Mouse (Mus musculus): ENCODE measurements around the gene Grm5.

The Grm5 gene
- long read RNA-seq, experiment 1: 0 reads
- long read RNA-seq, experiment 2: 0 reads

- intact Hi-C loops (cut with DNase I): no loop called here
Measured at GRCm38 (mm10) chr7:87583868-87584267, at the start of gene Grm5. Gene Grm5 (plus strand): TSS chr7:87584168.

GRCm38 (mm10) chr7:87539031-87539430 is 44.9 kb upstream of the Grm5 start:
- intact Hi-C loops (cut with DNase I): no loop called here

GRCm38 (mm10) chr7:87565300-87565699 is 18.7 kb upstream of the Grm5 start:
- intact Hi-C loops (cut with DNase I): loop anchor here (10.0 kb wide), 2 partner anchors 150 to 450 kb away; no protein-coding TSS in a partner anchor

GRCm38 (mm10) chr7:87566476-87566875 is 17.5 kb upstream of the Grm5 start:
- intact Hi-C loops (cut with DNase I): loop anchor here (10.0 kb wide), 2 partner anchors 152 to 452 kb away; no protein-coding TSS in a partner anchor

- intact Hi-C loops (cut with DNase I): no loop called here
Measured at GRCm38 (mm10) chr7:87584281-87584701, 323 bp downstream of the Grm5 start.

GRCm38 (mm10) chr7:87586271-87586937 is 2.4 kb downstream of the Grm5 start:
- intact Hi-C loops (cut with DNase I): no loop called here

GRCm38 (mm10) chr7:87587976-87588375 is 4.0 kb downstream of the Grm5 start:
- intact Hi-C loops (cut with DNase I): no loop called here

GRCm38 (mm10) chr7:87626251-87626650 is 42.3 kb downstream of the Grm5 start:
- intact Hi-C loops (cut with DNase I): no loop called here

- intact Hi-C loops (cut with DNase I): no loop called here
Measured at GRCm38 (mm10) chr7:87635530-87635929, 51.6 kb downstream of the Grm5 start.

GRCm38 (mm10) chr7:87650610-87651009 is 66.6 kb downstream of the Grm5 start:
- intact Hi-C loops (cut with DNase I): no loop called here

- intact Hi-C loops (cut with DNase I): no loop called here
Measured at GRCm38 (mm10) chr7:87661794-87662193, 77.8 kb downstream of the Grm5 start.

- intact Hi-C loops (cut with DNase I): no loop called here
Measured at GRCm38 (mm10) chr7:87664041-87664440, 80.1 kb downstream of the Grm5 start.

- intact Hi-C loops (cut with DNase I): no loop called here
Measured at GRCm38 (mm10) chr7:87716393-87716792, 132.4 kb downstream of the Grm5 start.

- intact Hi-C loops (cut with DNase I): no loop called here
Measured at GRCm38 (mm10) chr7:87718631-87719030, 134.7 kb downstream of the Grm5 start.

GRCm38 (mm10) chr7:87734511-87734910 is 150.5 kb downstream of the Grm5 start:
- intact Hi-C loops (cut with DNase I): no loop called here

GRCm38 (mm10) chr7:87761945-87762344 is 178.0 kb downstream of the Grm5 start:
- intact Hi-C loops (cut with DNase I): no loop called here

- intact Hi-C loops (cut with DNase I): no loop called here
Measured at GRCm38 (mm10) chr7:87762376-87762775, 178.4 kb downstream of the Grm5 start.

GRCm38 (mm10) chr7:87787560-87787959 is 203.6 kb downstream of the Grm5 start:
- intact Hi-C loops (cut with DNase I): no loop called here

GRCm38 (mm10) chr7:87788963-87789362 is 205.0 kb downstream of the Grm5 start:
- intact Hi-C loops (cut with DNase I): no loop called here

GRCm38 (mm10) chr7:87793896-87794295 is 209.9 kb downstream of the Grm5 start:
- intact Hi-C loops (cut with DNase I): no loop called here

GRCm38 (mm10) chr7:87824898-87825297 is 240.9 kb downstream of the Grm5 start:
- intact Hi-C loops (cut with DNase I): no loop called here

- intact Hi-C loops (cut with DNase I): no loop called here
Measured at GRCm38 (mm10) chr7:87834669-87835068, 250.7 kb downstream of the Grm5 start.

- intact Hi-C loops (cut with DNase I): no loop called here
Measured at GRCm38 (mm10) chr7:87838579-87838978, 254.6 kb downstream of the Grm5 start.

Measured in adrenal gland (tissue).